Mouse (Mus musculus) G1E (cell line): ENCODE measurements at regions not wholly inside any gene's neighbourhood (a gene's known extent, or its start where the extent isn't known, plus 50 kb on each side); places are given as distances from the start of the nearest gene placed in this dataset.

ENCODE experiments used
- CTCF ChIP-seq: IDR thresholded peaks from 2 replicates; pipeline ENCODE4 v1.5.1; 2012; ENCODE audit warnings: low read depth, low read length, inconsistent platforms, mixed read lengths
- GATA2 ChIP-seq: IDR thresholded peaks from 2 replicates; pipeline ENCODE4 v1.6.1; 2012; ENCODE audit warnings: low read depth, low read length, inconsistent platforms, borderline replicate concordance

- TF ChIP-seq CTCF (no peak), GATA2 (no peak)
These were observed 504.2 kb upstream of the Frg1 start for GRCm38 (mm10) chr8:41921106-41921505.
